Mouse (Mus musculus): ENCODE measurements around the gene Ttf1.
A peak's percentile ranks its signal among the peaks of the same experiment; 100 is the strongest.
"Not testable (repeated sequence)": the region's sequence is repeated elsewhere in the genome, so short reads cannot be mapped to it uniquely, and the experiment has no call there.

The Ttf1 gene

DNA sequence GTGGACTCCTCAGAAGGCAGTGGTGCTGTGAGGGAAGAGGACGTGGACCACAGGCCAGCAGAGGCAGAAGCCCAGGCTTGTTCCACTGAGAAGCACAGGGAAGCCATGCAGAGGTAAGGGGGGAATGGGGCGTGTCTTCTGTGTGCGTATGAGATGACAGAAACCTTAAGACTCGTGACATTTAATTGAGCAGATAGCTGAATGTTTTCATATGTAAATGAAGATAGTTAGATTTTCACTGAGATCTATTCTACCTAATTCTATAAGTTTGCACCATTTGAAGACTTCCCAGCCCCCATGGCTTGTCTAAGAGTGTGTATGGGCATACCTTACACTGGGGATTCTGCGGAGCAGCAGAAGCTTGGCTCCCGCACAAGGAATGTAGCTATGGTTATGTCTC, 5.7 kb downstream of the Ttf1 start:
- DNase-seq: no peak

GRCm38 (mm10) chr2:29066410-29066809, 6.3 kb downstream of the Ttf1 start:
- peak; percentile 24 to 29 for DNase-seq

DNA sequence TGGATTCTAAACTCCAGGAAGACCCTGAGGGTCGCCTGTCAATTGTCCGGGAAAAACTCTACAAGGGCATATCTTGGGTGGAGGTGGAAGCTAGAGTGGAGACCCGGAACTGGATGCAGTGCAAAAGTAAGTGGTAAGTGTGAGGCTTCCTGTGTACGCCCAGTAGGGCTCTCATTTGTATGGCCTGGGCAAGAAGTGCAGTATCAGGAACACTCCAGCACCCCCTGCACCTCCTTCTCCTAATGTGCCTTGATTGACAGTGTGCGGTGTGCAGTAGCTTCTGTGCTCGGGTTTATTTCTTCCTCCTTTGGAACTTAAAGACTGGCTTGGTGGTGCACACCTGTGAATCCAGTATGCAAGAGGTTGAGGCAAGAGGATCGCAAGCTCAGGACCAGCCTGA, 14.6 kb downstream of the Ttf1 start:
- no peak for DNase-seq

GRCm38 (mm10) chr2:29075331-29076070, 15.4 kb downstream of the Ttf1 start:
- DNase-seq: no peak

DNA sequence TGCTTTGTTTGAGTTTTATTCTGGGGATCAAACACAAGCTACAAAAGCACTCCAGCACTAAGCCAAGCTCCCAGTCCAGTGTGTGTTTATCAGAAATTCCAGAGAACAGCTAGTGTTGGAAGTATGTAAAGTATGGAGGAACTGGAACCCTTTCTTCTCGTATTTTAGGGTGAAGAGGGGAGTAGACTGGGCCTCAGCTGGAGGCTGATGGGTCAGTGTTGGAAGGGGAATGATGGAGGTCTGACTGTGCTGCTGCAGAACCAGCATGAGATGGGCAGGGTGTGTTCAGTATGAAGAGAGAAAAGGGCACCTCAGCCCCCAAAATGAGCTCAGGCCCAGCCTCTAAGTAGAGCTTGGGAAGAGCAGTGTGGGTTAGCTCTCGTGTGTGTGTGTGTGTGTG, 16.2 kb downstream of the Ttf1 start:
- no peak for DNase-seq

DNA sequence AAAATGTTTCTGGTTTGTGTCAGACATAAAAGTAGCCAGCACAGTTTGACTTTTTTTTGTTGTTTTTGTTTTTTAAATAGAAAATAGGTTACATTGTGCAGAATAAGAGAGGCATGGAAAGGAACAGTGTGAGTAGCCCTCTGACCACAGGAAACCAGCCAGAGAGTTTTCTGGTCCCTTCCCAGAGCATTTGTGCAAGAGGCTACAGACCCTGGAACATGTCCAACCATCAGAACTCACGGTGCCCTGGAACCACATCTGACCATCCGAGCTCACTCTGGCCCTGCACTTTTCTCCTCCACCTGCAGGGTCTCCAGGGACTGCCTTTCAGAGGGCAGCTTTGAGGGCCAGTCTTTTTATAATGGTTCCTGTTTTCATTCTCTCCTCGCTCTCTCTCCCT, 21.9 kb downstream of the Ttf1 start:
- no peak for DNase-seq

- DNase-seq: no peak
These were observed 26.0 kb downstream of the Ttf1 start for GRCm38 (mm10) chr2:29086026-29086425.

DNA sequence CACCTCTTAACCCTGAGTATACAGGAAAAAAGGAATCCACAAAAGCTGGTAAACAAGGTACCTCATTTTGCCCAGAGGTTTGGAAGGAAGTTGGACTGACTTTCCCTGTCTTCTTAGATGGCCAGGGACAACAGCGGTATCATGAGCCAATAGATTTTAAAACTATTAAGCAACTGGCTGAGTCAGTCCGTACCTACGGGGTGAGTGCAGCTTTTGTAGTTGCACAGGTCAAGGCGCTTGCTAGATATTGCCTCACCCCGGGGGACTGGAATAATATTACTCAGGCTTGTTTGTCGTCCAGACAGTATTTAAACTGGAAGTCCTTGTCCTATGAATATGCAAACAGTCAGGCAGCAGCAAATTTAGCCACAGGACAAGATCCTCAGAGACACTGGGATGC, 29.2 kb downstream of the Ttf1 start:
- not testable (repeated sequence) for DNase-seq

- DNase-seq: no peak
These were observed 35.6 kb downstream of the Ttf1 start for GRCm38 (mm10) chr2:29095674-29096073.

DNA sequence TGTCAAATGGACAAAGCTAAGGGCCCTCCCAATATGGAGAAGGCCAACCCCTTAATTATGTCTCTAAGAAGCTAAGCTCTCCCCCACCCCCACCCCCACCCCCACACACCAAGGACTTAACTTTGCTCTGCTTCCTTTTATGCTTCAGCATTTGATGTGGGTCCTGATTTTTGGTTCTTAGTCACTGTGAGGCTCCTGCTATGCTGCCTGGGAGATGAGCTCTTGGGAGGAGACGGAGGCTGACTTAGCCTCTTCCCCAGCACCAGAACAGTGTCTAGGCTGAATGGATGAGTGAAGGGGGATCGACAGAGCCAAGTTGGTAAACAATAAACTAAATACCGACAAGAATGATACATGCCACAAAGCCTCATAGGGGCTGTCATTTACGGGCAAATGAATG, 36.7 kb downstream of the Ttf1 start:
- DNase-seq: no peak

DNA sequence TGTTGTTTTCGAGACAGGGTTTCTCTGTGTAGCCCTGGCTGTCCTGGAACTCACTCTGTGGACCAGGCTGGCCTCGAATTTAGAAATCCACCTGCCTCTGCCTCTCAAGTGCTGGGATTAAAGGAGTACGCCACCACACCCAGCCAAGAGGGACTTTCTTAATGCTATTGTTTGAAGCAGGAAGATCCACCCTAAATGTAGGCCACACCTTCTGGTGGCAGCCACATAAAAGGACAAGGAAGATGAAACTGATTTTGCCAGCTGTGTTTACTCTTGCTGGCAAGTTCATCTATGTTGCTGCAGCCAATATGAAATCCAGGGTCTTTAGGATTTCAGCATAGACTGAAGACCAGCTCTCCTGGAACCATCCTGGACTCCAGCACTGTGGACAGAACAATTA, 37.4 kb downstream of the Ttf1 start:
- DNase-seq: no peak

GRCm38 (mm10) chr2:29097955-29098354, 37.9 kb downstream of the Ttf1 start:
- not testable (repeated sequence) for DNase-seq

GRCm38 (mm10) chr2:29098786-29099185, 38.7 kb downstream of the Ttf1 start:
- no peak for DNase-seq

GRCm38 (mm10) chr2:29099646-29100045, 39.6 kb downstream of the Ttf1 start:
- no peak for DNase-seq

GRCm38 (mm10) chr2:29100822-29101534, 40.9 kb downstream of the Ttf1 start:
- peak in 1 of 2 experiments; percentile 8 for DNase-seq

DNA sequence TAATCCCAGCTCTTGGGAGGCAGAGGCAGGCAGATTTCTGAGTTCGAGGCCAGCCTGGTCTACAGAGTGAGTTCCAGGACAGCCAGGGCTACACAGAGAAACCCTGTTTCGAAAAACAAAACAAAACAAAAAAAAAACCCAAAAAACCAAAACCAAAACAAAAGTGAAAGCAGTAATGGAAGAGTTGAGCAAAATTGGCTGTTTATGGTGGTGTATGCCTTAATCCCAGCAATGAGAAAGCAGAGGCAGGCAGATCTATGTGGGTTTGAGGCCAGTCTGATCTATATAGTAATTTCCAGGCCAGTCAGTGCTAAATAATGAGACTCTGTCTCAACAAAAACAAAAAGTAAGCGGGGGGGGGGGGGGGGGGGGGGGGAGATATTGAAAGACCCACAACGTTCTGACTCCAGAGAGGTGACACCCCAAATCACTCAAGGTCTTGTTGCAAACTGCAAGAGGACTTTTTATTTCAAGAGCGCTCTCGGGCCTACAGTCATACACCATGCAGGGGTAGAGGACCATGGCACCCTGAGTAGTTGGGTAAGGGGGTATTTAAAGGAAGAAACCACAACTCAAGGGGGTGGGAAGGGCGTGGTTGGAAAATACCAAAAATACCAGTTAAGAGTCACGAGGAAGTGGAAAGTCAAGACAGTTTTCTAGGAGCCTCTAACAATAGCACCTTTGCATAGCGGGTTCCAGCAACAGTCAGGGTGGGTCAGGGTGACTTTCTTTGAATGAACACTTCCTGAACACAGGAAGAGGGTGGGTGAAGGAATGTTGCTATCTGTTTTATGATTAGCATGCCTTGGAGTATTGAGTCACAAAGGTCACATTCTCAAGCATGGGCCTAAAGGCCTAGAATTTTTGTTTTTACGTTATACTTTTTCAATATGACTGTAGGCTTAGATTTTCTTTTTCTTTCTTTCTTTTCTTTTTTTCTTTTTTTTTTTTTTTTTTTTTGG, 42.6 kb downstream of the Ttf1 start:
- not testable (repeated sequence) for DNase-seq

- DNase-seq: no peak
These were observed 60.9 kb downstream of the Ttf1 start for GRCm38 (mm10) chr2:29120969-29121368.

DNA sequence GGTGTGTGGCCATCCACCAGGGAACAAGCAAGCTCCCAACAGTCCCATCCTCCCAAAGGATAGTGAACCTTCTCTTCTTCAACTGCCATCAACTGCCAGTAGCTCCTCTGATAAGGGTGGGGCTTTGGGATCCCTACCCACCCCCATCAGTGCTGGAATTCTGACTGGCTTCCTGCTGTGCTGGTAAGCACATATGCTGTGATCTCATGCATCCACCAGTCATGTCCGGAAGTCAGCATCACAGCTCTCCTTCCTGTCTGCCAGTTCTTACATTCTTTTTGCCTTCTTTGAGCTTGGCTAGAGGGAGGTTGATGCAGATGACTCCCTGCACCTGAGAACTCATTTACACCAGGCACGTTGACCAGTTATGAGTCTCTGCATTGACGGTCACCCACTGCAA, 62.4 kb downstream of the Ttf1 start:
- DNase-seq: peak in 1 of 2 experiments; percentile 3

GRCm38 (mm10) chr2:29123907-29124569, 64.0 kb downstream of the Ttf1 start, which contains the start of gene Setx:
Setx (plus strand) TSS chr2:29124181.
- peak in 1 of 2 experiments; percentile 9 for DNase-seq

DNA sequence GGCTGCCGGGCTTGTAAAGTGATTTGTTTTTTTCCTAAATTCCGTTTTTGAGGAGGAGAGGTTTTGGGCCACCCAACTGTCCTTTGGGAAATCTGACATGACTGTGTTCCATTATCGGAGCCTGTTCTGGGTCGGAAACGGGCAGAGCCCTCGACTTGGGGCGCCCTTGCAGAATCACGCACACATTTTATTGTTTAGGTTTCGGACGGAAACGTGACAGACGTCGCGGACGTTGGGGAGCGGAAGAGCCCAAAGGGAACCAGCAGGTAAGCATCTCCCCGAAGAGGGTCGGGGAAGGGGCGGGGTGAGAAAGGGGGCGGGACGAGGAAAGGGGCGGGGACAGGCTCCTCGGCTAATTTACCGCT, 64.5 kb downstream of the Ttf1 start:
- DNase-seq: no peak

DNA sequence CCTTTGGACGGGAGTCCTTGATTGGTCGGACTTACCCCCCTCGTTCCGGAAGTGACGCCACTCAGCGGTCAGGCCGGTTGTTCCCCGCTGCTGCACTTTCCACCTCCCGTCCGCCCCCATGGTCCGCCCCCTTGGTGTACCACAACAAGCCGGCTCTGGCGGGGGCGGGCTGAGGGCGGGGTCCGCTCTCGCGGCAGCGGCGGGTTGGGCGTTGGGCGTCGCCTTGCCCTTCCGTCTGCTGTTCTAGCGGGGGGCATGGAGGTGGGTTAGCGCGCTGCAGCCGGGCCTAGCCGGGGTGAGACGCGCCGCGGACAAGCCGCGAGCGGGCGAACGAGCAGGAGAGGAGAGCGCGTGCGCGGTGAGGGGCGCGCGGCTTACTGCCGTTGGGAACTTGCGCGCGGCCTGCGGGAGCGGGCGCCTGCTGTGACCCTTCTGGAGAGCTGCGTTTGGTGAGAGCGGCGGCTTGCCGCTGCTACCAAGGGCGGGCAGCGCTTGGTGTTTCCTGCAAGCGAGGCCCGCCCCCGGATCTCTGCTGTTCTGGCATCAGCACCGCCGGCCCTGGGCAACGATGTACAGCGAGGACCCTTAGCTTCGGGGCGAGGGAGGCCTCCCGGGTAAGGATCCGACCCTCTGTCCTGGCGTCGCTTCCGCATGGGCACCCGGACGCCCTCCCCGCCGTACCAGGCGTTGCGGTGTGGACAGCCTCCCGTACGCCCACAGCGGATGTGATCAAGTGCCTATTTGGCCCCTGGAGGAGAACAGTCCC, 65.1 kb downstream of the Ttf1 start:
- peak; percentile 100 for DNase-seq
